Mouse (Mus musculus) spleen, adult 2 months (tissue): ENCODE measurements at regions not wholly inside any gene's neighbourhood (a gene's known extent, or its start where the extent isn't known, plus 50 kb on each side); places are given as distances from the start of the nearest gene placed in this dataset.

ENCODE experiments used
- CTCF ChIP-seq: fragments of 200-500 bp; IDR thresholded peaks from 2 replicates; pipeline ENCODE4 v1.5.1; 2011; ENCODE audit warnings: mild to moderate bottlenecking, inconsistent platforms; ENCODE audit not compliant: insufficient read depth, insufficient read length, insufficient replicate concordance; ENCODE audit errors: extremely low read depth
- POLR2A ChIP-seq: fragments of 200-500 bp; IDR thresholded peaks from 2 replicates; pipeline ENCODE4 v1.6.1; 2011; ENCODE audit warnings: low read depth, low read length, inconsistent platforms

- TF ChIP-seq CTCF (no peak), POLR2A (no peak)
Observed at GRCm38 (mm10) chr6:99946481-99946880, 220.3 kb upstream of the Prok2 start.
